Mouse (Mus musculus): ENCODE results near the gene Cdkl2. TPM values are rescaled to one million over a fixed set of nuclear protein-coding genes. Genes with fewer than 3 reads are reported as not detected.

Cdkl2 gene
- total and polyA plus RNA-seq, 3 experiments = 0.51 to 1.0 (median 0.54) TPM

Other genes with a start within 250 kb of the Cdkl2 start
- 24.4 and 32.4 TPM in 2 replicates for gene Rchy1, start 80.8 kb downstream of the Cdkl2 start, total RNA-seq (2012; rRNA removed)
- gene Rchy1, start 80.8 kb downstream of the Cdkl2 start, total RNA-seq (2014; rRNA removed) = 33.1 and 34.1 TPM in 2 replicates
- gene Rchy1, start 80.8 kb downstream of the Cdkl2 start, polyA plus RNA-seq (2012; ENCODE audit: insufficient read length, low read depth) = 24.8 and 28.2 TPM in 2 replicates
- 0.25 and 0.38 TPM in 2 replicates for gene Odaph, start 56.4 kb downstream of the Cdkl2 start, total RNA-seq (2012; rRNA removed)
- gene Odaph, start 56.4 kb downstream of the Cdkl2 start, total RNA-seq (2014; rRNA removed) = 1.7 and 2.2 TPM in 2 replicates
- 1.9 and 3.3 TPM in 2 replicates for gene Odaph, start 56.4 kb downstream of the Cdkl2 start, polyA plus RNA-seq (2012; ENCODE audit: insufficient read length, low read depth)
- gene G3bp2, start 39.8 kb upstream of the Cdkl2 start, total RNA-seq (2012; rRNA removed) = 38.8 and 55.9 TPM in 2 replicates
- gene G3bp2, start 39.8 kb upstream of the Cdkl2 start, total RNA-seq (2014; rRNA removed) = 99.7 and 103 TPM in 2 replicates
- gene G3bp2, start 39.8 kb upstream of the Cdkl2 start, polyA plus RNA-seq (2012; ENCODE audit: insufficient read length, low read depth) = 106 and 114 TPM in 2 replicates
- 20.9 and 22.7 TPM in 2 replicates for gene Uso1, start 94.1 kb upstream of the Cdkl2 start, total RNA-seq (2012; rRNA removed)
- 16.9 and 19.9 TPM in 2 replicates for gene Uso1, start 94.1 kb upstream of the Cdkl2 start, total RNA-seq (2014; rRNA removed)
- gene Uso1, start 94.1 kb upstream of the Cdkl2 start, polyA plus RNA-seq (2012; ENCODE audit: insufficient read length, low read depth) = 55.6 and 63.7 TPM in 2 replicates
- gene U90926, start 171.5 kb upstream of the Cdkl2 start, total RNA-seq (2012; rRNA removed) = not detected in 2 replicates
- not detected in 2 replicates for gene U90926, start 171.5 kb upstream of the Cdkl2 start, total RNA-seq (2014; rRNA removed)
- gene U90926, start 171.5 kb upstream of the Cdkl2 start, polyA plus RNA-seq (2012; ENCODE audit: insufficient read length, low read depth) = 0.49 TPM in 1 of 2 replicates, not detected in the other
- 11.9 and 16.5 TPM in 2 replicates for gene Ppef2, start 212.4 kb upstream of the Cdkl2 start, total RNA-seq (2012; rRNA removed)
- gene Ppef2, start 212.4 kb upstream of the Cdkl2 start, total RNA-seq (2014; rRNA removed) = 41.4 and 48.8 TPM in 2 replicates
- 11.9 and 14.3 TPM in 2 replicates for gene Ppef2, start 212.4 kb upstream of the Cdkl2 start, polyA plus RNA-seq (2012; ENCODE audit: insufficient read length, low read depth)
- 13.7 and 16.2 TPM in 2 replicates for gene Naaa, start 234.3 kb upstream of the Cdkl2 start, total RNA-seq (2012; rRNA removed)
- 13.5 and 15.4 TPM in 2 replicates for gene Naaa, start 234.3 kb upstream of the Cdkl2 start, total RNA-seq (2014; rRNA removed)
- gene Naaa, start 234.3 kb upstream of the Cdkl2 start, polyA plus RNA-seq (2012; ENCODE audit: insufficient read length, low read depth) = 11.5 and 14.5 TPM in 2 replicates